Mouse (Mus musculus) cerebellum, adult 2 months (tissue): ENCODE measurements around the gene Arpc5. TPM values are rescaled to one million over a fixed set of nuclear protein-coding genes. Genes with fewer than 3 reads are reported as not detected.

Source experiments
- DNase-seq, 2 experiments: peaks; one replicate each; pipeline ENCODE4 v3.0.0; 2021
- H3K27ac ChIP-seq: fragments of 200-500 bp; 2 replicates; pipeline ENCODE4 v1.5.1; 2012; ENCODE audit warnings: low read length, control low read depth, inconsistent platforms; ENCODE audit not compliant: insufficient read depth
- H3K27me3 ChIP-seq: fragments of 200-500 bp; 2 replicates; pipeline ENCODE4 v1.6.1; 2012; ENCODE audit warnings: inconsistent platforms, mild to moderate bottlenecking, low read length, moderate library complexity; ENCODE audit not compliant: control insufficient read depth, insufficient read depth
- H3K4me1 ChIP-seq: fragments of 200-500 bp; 2 replicates; pipeline ENCODE4 v1.6.1; 2011; ENCODE audit warnings: low read length; ENCODE audit not compliant: control insufficient read depth, insufficient read depth
- H3K4me3 ChIP-seq: fragments of 200-500 bp; replicated peaks from 2 replicates; pipeline ENCODE3; 2011; ENCODE audit warnings: mild to moderate bottlenecking, low read depth, low read length, control low read depth; ENCODE audit not compliant: insufficient read depth
- CTCF ChIP-seq: fragments of 200-500 bp; IDR thresholded peaks from 2 replicates; pipeline ENCODE4 v1.5.1; 2011; ENCODE audit warnings: low read depth, mild to moderate bottlenecking, control low read depth, low read length, moderate library complexity, borderline replicate concordance; ENCODE audit not compliant: insufficient read depth
- POLR2A ChIP-seq: fragments of 200-500 bp; IDR thresholded peaks from 2 replicates; pipeline ENCODE4 v1.6.1; 2011; ENCODE audit warnings: low read length, control low read depth, borderline replicate concordance; ENCODE audit not compliant: insufficient read depth
- WGBS: fragments of 180-500 bp; shearing (Covaris S2); methylation state at CpG from one replicate; pipeline ENCODE4 v1.1.7; 2018; 5-methylcytosine and 5-hydroxymethylcytosine counted together
- polyA plus RNA-seq: library from polyadenylated mRNA; depleted of rRNA; stranded (reverse); fragments of >200 nt; gene quantifications from 2 replicates; pipeline ENCODE4 v1.2.3, GENCODE M21; 2012

Gene Arpc5
- polyA plus RNA-seq, 1 experiment, result 71.3 TPM

DNA sequence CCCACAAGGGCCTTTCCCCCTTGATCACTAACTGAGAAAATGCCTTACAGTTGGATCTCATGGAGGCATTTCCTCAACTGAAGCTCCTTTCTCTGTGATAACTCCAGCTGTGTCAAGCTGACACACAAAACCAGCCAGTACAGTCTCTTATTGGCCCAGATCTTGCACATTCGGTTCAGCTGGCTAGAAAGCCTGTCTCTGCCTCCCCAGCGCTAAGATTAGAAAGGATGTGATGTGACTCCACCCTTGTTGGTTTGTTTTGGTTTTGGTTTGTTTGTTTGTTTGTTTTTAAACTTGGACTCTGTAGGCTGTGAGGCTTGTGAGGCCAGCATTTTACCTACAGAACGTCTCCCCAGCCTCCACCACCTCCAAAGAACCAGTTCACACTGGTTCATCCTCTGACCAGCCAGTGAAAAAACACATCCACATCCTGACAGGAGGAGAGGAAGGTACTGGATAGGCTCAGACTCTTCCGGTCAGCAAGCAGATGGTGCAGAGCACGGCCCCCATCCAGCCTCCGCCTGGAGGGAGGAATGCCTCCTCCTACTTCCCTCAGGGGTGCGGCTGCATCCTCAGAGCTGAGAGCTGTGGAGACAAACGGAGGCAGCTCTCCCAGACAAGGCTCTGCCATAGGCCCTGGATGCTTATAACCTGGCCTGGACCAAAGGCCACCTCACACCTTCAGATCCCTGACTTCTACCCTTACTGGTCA is 43.4 kb downstream of the Arpc5 start:
- Histone ChIP-seq H3K4me3 (no peak overlapping the region), H3K4me1 (peaks cover 3% of the 10 kb centered on the region; the same call in 1 of the 2 replicates), H3K27ac (no peak overlapping the region), H3K27me3 (no peaks in the 10 kb centered on the region)
- TF ChIP-seq POLR2A, result no peak
- no peak for TF ChIP-seq CTCF
- 21% methylated on average over 8 of the region's 8 CpGs for WGBS
- DNase-seq, result no peak

DNA sequence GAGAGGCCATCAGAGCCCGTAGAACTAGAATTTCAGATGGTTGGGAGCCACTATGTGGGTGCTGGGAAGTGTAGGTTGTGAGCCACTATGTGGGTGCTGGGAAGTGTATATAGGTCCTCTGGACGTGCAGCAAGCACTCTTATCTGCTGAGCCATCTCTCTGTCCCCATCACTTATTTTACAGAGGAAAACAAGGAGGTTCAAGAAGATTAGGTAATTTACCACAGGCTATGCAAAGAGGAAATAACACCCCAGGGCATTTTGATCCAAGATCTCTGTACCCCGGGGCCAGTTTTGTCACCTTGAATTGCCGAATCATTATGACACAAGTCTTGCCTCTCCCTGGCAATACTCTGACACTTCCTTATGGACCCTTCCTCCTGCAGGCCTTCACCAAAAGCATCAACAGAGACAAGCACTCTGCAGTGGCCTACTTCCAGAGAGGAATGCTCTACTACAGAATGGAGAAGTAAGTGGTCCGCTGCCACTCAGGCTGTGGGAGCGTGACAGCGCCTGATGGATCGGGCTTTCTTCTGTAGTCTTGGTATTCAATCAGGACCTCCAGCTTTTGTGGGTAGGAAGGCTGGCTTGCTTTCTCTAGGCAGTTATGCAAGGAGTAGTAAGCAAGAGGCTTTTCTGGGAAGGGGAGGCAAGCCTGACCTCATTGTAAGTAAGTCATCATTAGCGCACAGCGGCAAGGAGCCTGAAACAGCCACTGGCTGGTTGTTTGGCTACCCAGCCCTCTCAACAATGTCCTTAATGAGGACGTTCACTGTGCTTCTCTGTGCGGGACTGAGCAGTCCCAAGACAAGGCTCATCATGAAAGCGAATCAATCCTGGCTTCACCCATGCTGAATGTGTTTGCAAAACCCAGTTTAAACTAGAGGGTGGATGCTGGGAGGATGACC is 44.4 kb downstream of the Arpc5 start:
- DNase-seq, result no peak
- H3K4me3 ChIP-seq, result no peak overlapping the region
- 86% methylated on average over 13 of the region's 13 CpGs for WGBS
- no peaks in the 10 kb centered on the region for H3K27me3 ChIP-seq
- TF ChIP-seq CTCF (no peak), POLR2A (no peak)
- H3K27ac ChIP-seq, result no peak overlapping the region
- peaks cover 6% of the 10 kb centered on the region; the same call in 1 of the 2 replicates for H3K4me1 ChIP-seq

DNA sequence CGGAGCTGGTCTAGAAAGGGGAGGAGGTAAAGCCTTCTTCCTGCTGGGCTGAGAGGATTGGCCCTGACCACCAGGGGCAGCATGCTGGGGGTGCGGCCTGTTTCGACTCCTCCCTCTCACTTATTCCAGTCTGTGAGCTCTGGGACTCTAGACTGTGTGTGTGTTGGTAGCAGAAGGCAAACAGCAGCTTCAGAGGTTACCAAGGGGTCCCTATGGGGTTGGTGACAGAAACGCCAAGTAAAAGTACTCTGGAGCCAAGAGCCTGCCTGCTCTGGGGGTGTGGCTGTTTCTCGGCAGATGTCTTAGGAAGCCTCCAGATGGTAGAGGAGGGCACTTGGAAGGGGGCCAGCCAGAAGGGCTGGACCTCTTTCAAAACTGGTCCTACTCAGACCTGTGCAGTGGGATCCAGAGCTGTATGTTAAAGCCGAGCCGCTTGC is 48.9 kb downstream of the Arpc5 start:
- TF ChIP-seq CTCF (peak; percentile 37; the same call in 1 of the 2 replicates), POLR2A (no peak)
- peak; percentile 26 to 31 for DNase-seq
- H3K27me3 ChIP-seq, result no peaks in the 10 kb centered on the region
- WGBS, result 17% methylated on average over 7 of the region's 7 CpGs
- H3K4me1 ChIP-seq, result peaks cover 3% of the 10 kb centered on the region; the same call in 1 of the 2 replicates
- H3K27ac ChIP-seq, result no peak overlapping the region
- no peak overlapping the region for H3K4me3 ChIP-seq

DNA sequence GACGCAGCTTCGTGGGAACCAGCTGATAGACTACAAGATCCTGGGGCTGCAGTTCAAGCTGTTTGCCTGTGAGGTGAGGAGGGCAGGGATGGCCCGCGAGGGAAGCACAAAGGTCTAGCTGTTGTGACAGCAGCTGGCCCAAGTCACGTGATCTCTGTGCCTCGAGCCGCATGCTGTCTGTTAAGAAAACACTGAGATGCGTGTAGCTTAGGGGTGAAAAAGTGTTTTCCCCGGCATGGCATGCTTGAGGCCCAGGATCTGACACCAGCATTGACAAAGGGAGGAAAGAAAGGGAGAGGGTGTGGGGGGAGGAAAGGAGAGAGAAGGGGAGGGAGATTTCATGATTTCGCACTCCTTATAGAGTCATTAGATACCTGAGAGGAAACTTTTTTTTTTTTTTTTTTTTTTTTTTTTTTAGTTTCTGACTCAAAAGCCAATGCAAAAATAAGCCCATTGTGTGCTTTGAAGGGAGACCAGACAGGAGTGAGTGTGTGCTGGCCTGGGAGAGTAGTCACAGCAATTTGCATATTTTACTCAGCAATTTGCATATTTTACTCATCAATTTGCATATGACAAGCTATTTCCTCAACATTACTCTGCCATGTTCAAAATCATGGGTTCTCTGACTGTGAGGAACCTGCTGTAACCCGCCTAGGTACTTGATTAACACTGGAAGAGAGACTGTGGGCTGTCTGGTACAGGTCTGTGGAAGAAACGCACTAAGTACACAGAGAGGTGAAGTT is 50.9 kb downstream of the Arpc5 start:
- DNase-seq, result no peak
- no peak overlapping the region for H3K27ac ChIP-seq
- H3K27me3 ChIP-seq, result no peaks in the 10 kb centered on the region
- no peak overlapping the region for H3K4me3 ChIP-seq
- 61% methylated on average over 12 of the region's 12 CpGs for WGBS
- peaks cover 3% of the 10 kb centered on the region; the same call in 1 of the 2 replicates for H3K4me1 ChIP-seq
- no peak for TF ChIP-seq POLR2A
- no peak for TF ChIP-seq CTCF

- 17% methylated on average over 10 of the region's 10 CpGs for WGBS
- no peak for DNase-seq
- no peak overlapping the region for H3K27ac ChIP-seq
- TF ChIP-seq CTCF (no peak), POLR2A (no peak)
- H3K4me3 ChIP-seq, result no peak overlapping the region
- peaks cover 3% of the 10 kb centered on the region; the same call in 1 of the 2 replicates for H3K4me1 ChIP-seq
- H3K27me3 ChIP-seq, result no peaks in the 10 kb centered on the region
Measured at GRCm38 (mm10) chr1:152817794-152818193, 51.5 kb downstream of the Arpc5 start.

- WGBS, result 68% methylated on average over 6 of the region's 6 CpGs
- TF ChIP-seq CTCF (no peak), POLR2A (no peak)
- Histone ChIP-seq H3K27me3 (no peaks in the 10 kb centered on the region), H3K4me3 (no peak overlapping the region), H3K4me1 (peaks cover 3% of the 10 kb centered on the region; the same call in 1 of the 2 replicates), H3K27ac (no peak overlapping the region)
- DNase-seq, result no peak
Measured at GRCm38 (mm10) chr1:152819558-152819957, 53.2 kb downstream of the Arpc5 start.

DNA sequence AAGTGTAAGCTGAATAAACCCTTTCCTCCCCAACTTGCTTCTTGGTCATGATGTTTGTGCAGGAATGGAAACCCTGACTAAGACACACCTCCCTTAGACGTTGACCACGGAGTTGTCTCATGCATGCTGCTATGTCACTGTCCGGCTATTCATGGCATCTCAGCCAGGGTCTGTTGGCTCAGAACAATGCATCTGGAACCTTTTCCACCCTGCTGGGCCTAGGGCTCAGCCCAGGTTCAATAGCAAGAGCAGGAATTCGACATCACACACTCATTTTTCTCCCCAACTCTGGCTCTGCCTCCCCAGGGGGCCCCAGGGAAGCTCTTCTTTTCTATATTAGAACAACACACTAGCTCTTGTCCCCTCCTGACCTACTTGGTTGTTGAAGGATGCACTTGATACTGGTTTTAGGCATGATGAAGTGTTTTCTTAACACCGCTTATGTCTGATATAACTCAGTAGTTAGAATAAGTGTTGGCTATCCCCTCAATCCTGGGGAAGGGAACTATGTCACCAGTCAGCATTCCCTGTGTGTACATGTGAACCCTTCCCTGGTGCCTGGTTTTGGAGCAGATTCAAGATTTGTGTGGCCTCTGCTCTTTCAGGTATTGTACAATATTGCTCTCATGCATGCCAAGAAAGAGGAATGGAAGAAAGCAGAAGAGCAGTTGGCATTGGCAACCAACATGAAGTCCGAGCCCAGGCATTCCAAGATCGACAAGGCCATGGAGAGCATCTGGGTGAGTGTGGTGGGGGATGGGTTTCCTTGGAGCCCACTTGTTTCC is 54.8 kb downstream of the Arpc5 start:
- WGBS, result 44% methylated on average over 7 of the region's 7 CpGs
- Histone ChIP-seq H3K4me3 (no peak overlapping the region), H3K4me1 (no peaks in the 10 kb centered on the region), H3K27me3 (no peaks in the 10 kb centered on the region), H3K27ac (no peak overlapping the region)
- no peak for DNase-seq
- no peak for TF ChIP-seq POLR2A
- TF ChIP-seq CTCF, result no peak
